Mouse (Mus musculus) bone marrow macrophage, adult 2 months (primary cell): ENCODE measurements at regions not wholly inside any gene's neighbourhood (a gene's known extent, or its start where the extent isn't known, plus 50 kb on each side); places are given as distances from the start of the nearest gene placed in this dataset.

Experiments
- H3K27ac ChIP-seq: 2 replicates; pipeline ENCODE4 v1.5.1; 2012; ENCODE audit warnings: low read depth, low read length; ENCODE audit not compliant: insufficient read depth
- H3K4me1 ChIP-seq: 2 replicates; pipeline ENCODE4 v1.6.1; 2012; ENCODE audit warnings: low read length; ENCODE audit not compliant: control insufficient read depth, insufficient read depth
- H3K4me3 ChIP-seq: 2 replicates; pipeline ENCODE4 v1.5.1; 2012; ENCODE audit warnings: mild to moderate bottlenecking, low read length, moderate library complexity; ENCODE audit not compliant: insufficient read depth
- CTCF ChIP-seq: IDR thresholded peaks from 2 replicates; pipeline ENCODE4 v1.5.1; 2012; ENCODE audit warnings: low read depth, mild to moderate bottlenecking, low read length, moderate library complexity
- POLR2A ChIP-seq: IDR thresholded peaks from 2 replicates; pipeline ENCODE4 v1.6.1; 2012; ENCODE audit warnings: mild to moderate bottlenecking, low read depth, low read length, borderline replicate concordance

DNA sequence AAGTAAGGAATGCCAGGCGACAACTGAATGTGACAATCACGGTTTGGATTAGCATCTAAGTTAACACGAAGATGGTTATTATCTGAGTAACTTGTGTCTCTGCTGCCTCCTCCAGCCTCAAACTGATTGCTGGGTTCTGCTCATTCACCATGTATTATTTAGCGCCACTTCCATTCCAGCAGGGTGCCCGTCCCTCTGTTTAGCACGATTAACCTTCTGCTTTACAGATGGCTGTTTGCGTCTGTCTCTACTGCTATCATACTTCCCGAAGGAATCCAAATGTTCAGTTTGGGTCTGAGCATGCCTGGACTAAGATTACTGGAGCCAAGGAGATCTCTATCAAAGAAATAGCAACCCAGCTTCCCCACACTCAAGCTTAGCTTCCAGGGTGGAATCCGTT lies 95.6 kb downstream of the Cyp26a1 start:
- TF ChIP-seq CTCF (no peak), POLR2A (no peak)

DNA sequence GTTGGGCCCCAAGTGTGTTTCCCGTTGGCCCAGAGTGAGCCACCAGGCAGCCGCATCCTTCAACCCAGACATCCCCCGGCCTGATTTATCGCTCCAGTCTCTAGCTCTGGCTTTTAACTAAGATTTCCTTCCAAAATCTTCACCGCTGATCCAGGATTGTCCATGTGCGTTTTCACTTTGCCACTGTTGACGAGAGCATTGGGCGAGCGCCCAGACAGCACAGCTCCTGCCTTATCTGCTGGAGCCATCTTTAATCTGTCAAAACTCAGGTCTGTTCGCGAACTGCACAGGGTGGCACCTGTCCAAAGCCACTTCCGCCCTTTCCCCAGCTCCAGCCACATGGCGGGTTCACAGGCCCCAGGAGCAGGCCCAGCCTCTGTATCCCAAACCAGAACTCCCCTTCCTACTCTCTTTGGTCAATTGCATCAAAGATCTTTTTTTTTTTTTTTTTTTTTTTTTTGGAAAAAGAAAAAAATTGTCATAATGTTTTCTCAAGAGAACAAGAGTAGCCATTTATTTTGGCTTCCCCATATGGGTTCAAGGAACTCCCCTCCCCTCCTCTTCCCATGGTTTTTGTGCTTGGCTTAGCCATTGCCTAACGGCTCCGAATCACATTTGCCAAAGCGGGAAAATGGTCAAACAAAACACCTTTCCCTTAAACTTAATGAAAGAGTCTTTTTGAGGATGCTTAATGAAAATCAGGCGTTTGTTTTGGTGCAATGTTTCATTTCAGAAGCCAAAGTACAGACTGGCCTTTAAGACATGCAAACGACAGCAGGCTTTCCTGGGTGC lies 98.2 kb downstream of the Cyp26a1 start:
- no peak for TF ChIP-seq CTCF
- no peak for TF ChIP-seq POLR2A
- Histone ChIP-seq H3K27ac (no peak overlapping the region), H3K4me3 (no peak overlapping the region), H3K4me1 (no peaks in the 10 kb centered on the region)

More for the DNA sequence above, 95.6 kb downstream of the Cyp26a1 start:
- Histone ChIP-seq H3K27ac (no peak overlapping the region), H3K4me3 (no peak overlapping the region), H3K4me1 (no peaks in the 10 kb centered on the region)

DNA sequence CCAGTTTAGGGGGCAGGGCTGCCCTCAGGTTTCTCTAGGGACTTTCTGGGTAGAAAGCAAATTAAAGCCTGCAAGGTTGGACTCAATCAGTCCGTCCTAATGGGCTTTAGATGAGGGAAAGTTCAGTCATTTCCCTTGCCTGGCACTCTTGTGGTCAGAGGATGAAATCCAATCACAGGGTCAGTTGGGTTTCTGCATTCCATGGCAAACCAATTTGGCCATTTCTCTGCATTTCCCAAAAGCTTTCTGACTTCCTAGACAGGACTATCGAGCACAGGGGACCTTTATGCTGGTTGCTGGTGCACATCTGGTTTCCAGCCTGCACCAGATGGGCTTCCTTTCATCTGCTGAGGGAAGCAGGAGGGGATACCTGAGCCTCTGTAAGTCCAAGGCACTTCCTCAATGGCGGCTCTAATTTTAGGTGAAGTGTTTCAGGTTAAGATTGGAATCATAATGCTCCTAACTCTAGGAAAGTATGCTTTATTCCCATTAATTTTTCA lies 102.6 kb downstream of the Cyp26a1 start:
- Histone ChIP-seq H3K4me1 (no peaks in the 10 kb centered on the region), H3K4me3 (no peak overlapping the region), H3K27ac (no peak overlapping the region)
- TF ChIP-seq CTCF, result no peak
- TF ChIP-seq POLR2A, result no peak

DNA sequence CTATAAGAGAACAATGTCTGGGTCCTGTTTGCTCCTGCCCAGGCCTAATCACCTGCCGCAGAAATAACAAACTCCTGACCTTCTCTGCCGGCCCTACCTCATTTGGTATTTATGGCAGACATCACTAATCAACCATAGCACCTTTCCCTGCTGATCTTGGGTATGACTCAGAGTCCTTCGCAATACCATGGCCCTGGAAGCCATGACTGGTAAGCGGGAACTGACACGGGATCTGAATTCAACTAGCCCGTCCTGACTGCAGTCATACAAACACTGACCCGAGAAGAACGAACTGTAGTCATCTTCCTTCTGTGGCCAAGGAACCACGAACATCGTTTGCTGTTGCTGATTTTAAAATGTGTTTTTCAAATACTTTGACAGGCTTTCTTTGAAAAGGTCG lies 112.1 kb downstream of the Cyp26a1 start:
- TF ChIP-seq CTCF (no peak), POLR2A (no peak)
- Histone ChIP-seq H3K4me1 (peaks cover 5% of the 10 kb centered on the region; the same call in 1 of the 2 replicates), H3K4me3 (no peak overlapping the region), H3K27ac (no peak overlapping the region)

DNA sequence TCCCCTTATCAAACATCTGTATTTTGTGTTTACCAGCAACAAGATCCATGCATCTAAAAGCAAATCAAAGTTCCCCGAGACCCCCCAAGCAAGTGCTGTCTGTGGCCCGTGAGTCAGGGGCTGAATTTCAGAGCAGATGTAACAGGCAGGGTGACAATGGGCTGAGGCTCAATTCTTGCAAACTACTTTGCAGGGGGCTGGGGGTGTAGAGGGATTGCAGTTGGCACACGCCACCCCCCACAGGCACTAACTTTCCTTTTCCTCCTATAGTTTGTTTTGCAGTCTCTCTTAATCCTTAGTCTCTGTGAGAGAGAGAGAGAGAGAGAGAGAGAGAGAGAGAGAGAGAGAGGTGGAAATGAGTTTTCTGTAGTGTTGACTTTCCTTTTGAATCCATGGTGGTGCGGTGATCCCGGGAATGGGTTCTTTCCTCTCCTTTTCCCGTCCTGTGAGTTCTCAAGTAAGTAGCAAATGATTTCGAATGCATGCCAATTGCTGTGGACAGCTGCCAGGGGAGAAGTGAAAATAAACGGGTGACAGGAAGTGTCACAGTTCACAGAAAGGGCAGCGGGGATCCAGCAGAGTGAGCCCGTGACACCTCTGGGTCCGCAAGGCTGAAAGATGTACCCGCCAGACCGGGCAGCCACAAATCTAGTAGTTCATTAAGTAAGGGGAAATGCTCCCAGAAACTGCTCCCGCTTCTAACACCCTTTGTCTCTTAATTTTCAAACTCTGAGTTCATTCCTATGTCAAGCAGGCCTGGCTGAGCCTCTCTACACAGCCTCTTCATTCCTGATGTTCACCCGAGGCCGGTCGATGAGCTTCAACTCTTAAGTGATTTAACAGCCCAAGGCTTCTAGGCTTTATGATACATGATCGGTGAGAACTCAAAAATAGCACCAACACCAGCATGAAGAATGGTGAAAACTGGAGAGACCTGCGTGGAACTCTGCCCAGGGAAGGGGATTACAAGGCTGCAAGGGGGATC lies 116.8 kb downstream of the Cyp26a1 start:
- peaks cover 5% of the 10 kb centered on the region; the same call in 1 of the 2 replicates for H3K4me1 ChIP-seq
- no peak for TF ChIP-seq CTCF
- H3K4me3 ChIP-seq, result peak overlapping the region; percentile 22; the same call in 1 of the 2 replicates
- no peak overlapping the region for H3K27ac ChIP-seq

DNA sequence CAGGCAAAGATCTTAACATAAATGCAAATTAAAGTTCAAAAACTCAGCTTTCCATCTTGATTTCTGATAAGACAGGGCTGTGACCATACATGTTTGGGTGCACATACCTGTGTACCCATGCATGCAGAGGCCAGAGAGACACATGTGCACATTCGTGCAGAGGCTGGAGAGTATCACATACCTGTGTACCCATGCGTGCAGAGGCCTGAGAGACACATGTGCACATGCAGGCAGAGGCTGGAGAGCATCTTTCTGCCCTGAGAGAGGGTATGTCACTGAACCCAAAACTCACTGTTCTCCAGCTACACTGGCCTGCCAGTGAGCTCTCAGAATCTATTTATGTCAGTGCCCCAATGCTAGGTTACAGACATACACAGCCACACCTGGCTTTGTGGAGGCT lies 118.0 kb downstream of the Cyp26a1 start:
- Histone ChIP-seq H3K27ac (no peak overlapping the region), H3K4me1 (peaks cover 5% of the 10 kb centered on the region; the same call in 1 of the 2 replicates), H3K4me3 (no peak overlapping the region)
- TF ChIP-seq CTCF (no peak), POLR2A (no peak)

DNA sequence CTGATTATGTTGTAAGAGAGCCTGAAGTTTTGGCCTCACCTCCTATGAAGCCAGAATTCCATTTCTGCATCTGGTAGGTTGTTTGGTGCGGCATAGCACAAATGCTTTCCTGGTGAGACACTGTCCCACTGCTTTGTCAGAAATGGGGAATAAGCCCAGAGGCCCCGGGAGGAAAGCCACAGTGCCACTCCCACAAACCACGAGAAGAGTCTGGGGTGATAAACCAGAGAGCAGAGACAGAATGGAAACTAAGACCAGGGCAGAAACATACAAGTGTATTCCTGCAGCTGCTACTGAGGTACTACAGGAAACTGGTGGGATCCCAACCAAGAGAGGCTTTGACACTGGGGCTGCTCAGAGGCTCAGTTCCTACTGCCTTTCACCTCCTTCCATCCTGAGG lies 123.6 kb downstream of the Cyp26a1 start:
- Histone ChIP-seq H3K4me3 (no peak overlapping the region), H3K27ac (no peak overlapping the region), H3K4me1 (no peaks in the 10 kb centered on the region)
- TF ChIP-seq CTCF (no peak), POLR2A (no peak)

DNA sequence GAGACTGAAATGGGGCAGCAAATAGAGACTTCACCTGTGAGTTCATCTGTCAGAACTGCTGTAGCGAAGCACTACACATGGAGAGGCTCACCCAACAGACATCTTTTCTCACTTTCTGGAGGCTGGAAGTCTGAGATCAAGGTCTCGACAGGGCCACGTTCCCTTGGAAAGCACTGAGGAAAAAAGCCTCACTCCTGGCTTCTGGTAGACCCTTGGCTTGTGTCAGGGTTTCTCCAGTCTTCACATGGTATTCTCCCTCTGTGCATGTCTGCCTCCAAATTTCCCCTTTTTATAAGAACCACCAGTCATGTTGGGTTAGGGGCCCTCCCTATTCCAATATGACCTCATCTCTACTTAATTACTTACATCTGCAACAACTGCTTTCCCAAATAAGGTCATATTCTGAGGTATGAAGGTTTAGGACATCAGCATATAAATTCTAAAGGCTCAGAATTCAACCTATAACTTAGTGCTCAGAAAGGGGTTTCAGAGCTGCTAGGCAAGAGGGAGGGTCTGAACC lies 124.1 kb downstream of the Cyp26a1 start:
- Histone ChIP-seq H3K4me1 (no peaks in the 10 kb centered on the region), H3K4me3 (no peak overlapping the region)

DNA sequence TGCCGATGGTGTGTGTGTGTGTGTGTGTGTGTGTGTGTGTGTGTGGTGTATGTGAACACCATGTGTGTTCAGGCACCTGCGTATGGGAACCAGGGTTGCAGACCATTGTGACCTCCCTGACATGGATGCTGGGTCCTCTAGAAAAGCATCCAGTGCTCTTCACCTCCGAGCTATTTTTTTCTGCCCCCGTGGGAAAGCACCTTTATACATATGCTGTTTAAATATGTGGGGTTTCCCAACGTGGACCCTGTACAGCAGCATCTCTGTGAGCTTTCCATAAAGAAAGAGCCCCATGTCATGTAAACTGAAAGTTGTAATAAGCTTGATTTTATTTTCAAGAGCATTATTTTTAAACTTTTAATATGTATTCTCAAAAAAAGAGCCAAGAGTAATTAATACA lies 126.6 kb downstream of the Cyp26a1 start:
- H3K4me1 ChIP-seq, result no peaks in the 10 kb centered on the region
- H3K27ac ChIP-seq, result no peak overlapping the region
- no peak overlapping the region for H3K4me3 ChIP-seq
- TF ChIP-seq CTCF (no peak), POLR2A (no peak)

More for the DNA sequence above, 124.1 kb downstream of the Cyp26a1 start:
- TF ChIP-seq CTCF, result no peak
- no peak for TF ChIP-seq POLR2A
- H3K27ac ChIP-seq, result no peak overlapping the region
